Mouse (Mus musculus) stomach, postnatal 0 days (tissue): ENCODE measurements at regions not wholly inside any gene's neighbourhood (a gene's known extent, or its start where the extent isn't known, plus 50 kb on each side); places are given as distances from the start of the nearest gene placed in this dataset.
A peak's percentile ranks its signal among the peaks of the same experiment; 100 is the strongest.

Experiments
- ATAC-seq: fragments of 200-750 bp; cut with Nextera tagmentation; 2 replicates; pipeline ENCODE4 v1.8.0; 2017; ENCODE audit not compliant: low FRiP score, low TSS enrichment
- DNase-seq: peaks from one replicate; pipeline ENCODE4 v3.0.0-alpha.2; 2016; ENCODE audit warnings: low spot score
- H3K27ac ChIP-seq: fragments of 300-500 bp; sonication (generic); replicated peaks from 2 replicates; pipeline ENCODE4 v1.5.1; 2014; ENCODE audit warnings: mild to moderate bottlenecking, control low read depth
- H3K27me3 ChIP-seq: fragments of 300-500 bp; sonication (generic); 2 replicates; pipeline ENCODE4 v1.6.1; 2014; ENCODE audit warnings: low read length; ENCODE audit not compliant: control insufficient read depth, insufficient read depth
- H3K36me3 ChIP-seq: fragments of 300-500 bp; sonication (generic); 2 replicates; pipeline ENCODE4 v1.6.1; 2014; ENCODE audit warnings: low read length, mixed read lengths; ENCODE audit not compliant: control insufficient read depth, insufficient read depth
- H3K4me1 ChIP-seq: fragments of 300-500 bp; sonication (generic); replicated peaks from 2 replicates; pipeline ENCODE4 v1.6.1; 2014; ENCODE audit warnings: antibody characterized with exemption; ENCODE audit not compliant: control insufficient read depth, insufficient read depth
- H3K4me2 ChIP-seq: fragments of 300-500 bp; sonication (generic); replicated peaks from 2 replicates; pipeline ENCODE4 v1.6.1; 2014; ENCODE audit warnings: low read depth, mild to moderate bottlenecking, control low read depth, moderate library complexity
- H3K4me3 ChIP-seq: fragments of 300-500 bp; sonication (generic); 2 replicates; pipeline ENCODE4 v1.5.1; 2014; ENCODE audit warnings: low read depth, low read length, control low read depth
- H3K9ac ChIP-seq: fragments of 300-500 bp; sonication (generic); 2 replicates; pipeline ENCODE4 v1.6.1; 2014; ENCODE audit warnings: mild to moderate bottlenecking, low read length, control low read depth, mixed read lengths
- H3K9me3 ChIP-seq: fragments of 300-500 bp; sonication (generic); 2 replicates; pipeline ENCODE4 v1.6.1; 2016; ENCODE audit warnings: low read length; ENCODE audit not compliant: control insufficient read depth
- CTCF ChIP-seq: IDR thresholded peaks from 2 replicates; pipeline ENCODE4 v1.5.1; 2016; ENCODE audit warnings: antibody characterized with exemption, low read depth, mild to moderate bottlenecking, moderate library complexity
- EP300 ChIP-seq: optimal IDR thresholded peaks from 2 replicates; pipeline ENCODE3; 2016; ENCODE audit warnings: antibody characterized with exemption
- whole genome bisulfite sequencing: fragments of 180-500 bp; shearing (Covaris S2); extraction: QIAGEN DNeasy Blood & Tissue Kit; methylation state at CpG from one replicate; pipeline ENCODE4 v1.1.7; 2014; 5-methylcytosine and 5-hydroxymethylcytosine counted together

DNA sequence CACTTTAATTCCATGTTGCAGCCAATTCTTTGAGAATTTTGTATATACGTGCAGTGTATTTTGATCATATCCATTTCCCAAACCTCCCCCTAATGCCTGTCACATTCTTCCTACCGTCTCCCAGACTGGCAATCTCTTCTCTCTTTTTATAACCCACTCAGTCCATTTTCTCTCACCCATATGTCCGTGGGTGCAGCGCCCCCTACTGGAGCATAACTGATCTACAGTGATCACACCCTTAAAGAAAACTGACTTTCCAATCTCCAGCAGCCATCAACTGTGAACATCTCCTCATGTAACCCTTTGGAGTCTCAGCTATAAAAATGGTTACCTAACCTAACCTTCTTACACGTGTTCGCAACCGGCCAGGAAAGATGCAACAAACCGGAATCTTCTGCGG, 123.0 kb upstream of the Slc7a14 start:
- TF ChIP-seq CTCF: peak; percentile 44
- TF ChIP-seq EP300: no peak
- H3K4me3 ChIP-seq: no peak overlapping the region
- no peak overlapping the region for H3K27ac ChIP-seq
- H3K9ac ChIP-seq: no peak overlapping the region
- ATAC-seq (no peak), DNase-seq (no peak)
- no peaks in the 10 kb centered on the region for H3K27me3 ChIP-seq
- no peak overlapping the region for H3K4me2 ChIP-seq
- H3K36me3 ChIP-seq: no peaks in the 10 kb centered on the region
- no peaks in the 10 kb centered on the region for H3K9me3 ChIP-seq
- H3K4me1 ChIP-seq: no peaks in the 10 kb centered on the region
- 82% methylated on average over 9 of the region's 9 CpGs for WGBS

DNA sequence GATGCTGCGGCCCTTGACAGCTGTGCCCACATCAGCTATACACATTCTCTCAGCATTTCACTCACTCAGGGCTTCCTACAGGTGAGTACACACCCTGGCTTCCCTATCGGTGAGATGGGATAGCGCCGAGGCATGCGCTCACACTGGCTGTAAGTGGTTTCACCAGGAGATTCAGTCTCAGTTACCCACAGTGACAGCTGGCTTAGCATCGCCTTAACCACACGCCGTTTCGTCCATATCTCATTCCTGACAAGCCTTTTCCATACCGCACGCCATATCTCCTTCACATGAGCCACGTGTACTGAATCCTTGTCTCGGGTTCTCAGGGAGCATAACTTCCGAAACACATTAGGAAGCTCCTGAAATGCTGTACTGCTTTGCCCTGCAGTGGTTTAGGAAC, 113.3 kb upstream of the Slc7a14 start:
- ATAC-seq (no peak), DNase-seq (no peak)
- Histone ChIP-seq H3K27me3 (no peaks in the 10 kb centered on the region), H3K4me2 (no peak overlapping the region), H3K27ac (no peak overlapping the region), H3K9me3 (no peaks in the 10 kb centered on the region), H3K36me3 (no peaks in the 10 kb centered on the region), H3K4me3 (no peak overlapping the region), H3K9ac (no peak overlapping the region), H3K4me1 (no peaks in the 10 kb centered on the region)
- TF ChIP-seq EP300: no peak
- no peak for TF ChIP-seq CTCF
- 88% methylated on average over 14 of the region's 14 CpGs for WGBS

DNA sequence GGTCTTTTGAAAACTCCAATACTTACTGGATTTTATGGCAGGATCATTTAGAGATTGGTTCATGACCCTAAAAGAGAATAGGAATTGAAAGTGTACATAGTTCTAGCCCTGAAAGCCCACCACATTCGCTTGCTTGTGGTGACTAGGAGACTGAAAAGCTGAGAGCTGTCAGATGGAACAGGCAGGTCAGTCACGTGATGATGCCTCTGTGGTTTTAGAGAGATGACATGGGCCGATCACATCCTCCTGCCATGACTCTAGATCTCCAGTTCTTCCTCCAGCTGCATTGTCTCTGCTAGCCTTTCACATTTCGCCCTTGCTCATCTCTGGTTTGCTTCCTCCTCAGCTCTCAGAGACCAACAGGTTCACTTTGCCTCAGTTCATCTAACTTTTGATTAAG, 98.6 kb upstream of the Slc7a14 start:
- DNase-seq: no peak
- WGBS: 70% methylated on average over 4 of the region's 4 CpGs
- ATAC-seq: no peak
- Histone ChIP-seq H3K27ac (no peak overlapping the region), H3K36me3 (no peaks in the 10 kb centered on the region), H3K9ac (no peak overlapping the region), H3K4me2 (no peak overlapping the region), H3K9me3 (no peaks in the 10 kb centered on the region), H3K4me3 (no peak overlapping the region), H3K4me1 (no peaks in the 10 kb centered on the region), H3K27me3 (no peaks in the 10 kb centered on the region)
- no peak for TF ChIP-seq EP300
- TF ChIP-seq CTCF: no peak

DNA sequence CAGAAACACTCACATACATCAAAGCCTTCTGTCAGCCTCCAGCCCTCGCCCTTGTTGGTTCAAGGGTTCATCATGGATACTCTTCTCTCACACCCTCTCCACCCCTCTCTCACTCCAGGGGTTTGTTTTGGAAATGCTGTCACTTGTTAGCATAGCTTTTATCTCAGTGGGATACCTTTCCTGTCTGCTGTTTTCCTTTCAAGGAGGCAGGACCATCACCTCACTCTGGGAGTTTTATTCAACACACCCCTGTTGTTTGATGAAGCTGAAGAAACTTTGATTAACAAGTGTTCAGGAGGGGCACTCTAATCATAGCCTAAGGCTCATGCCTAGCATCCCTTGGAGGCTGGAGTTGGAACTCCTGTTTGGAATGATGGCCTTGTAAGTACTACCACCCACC, 95.7 kb upstream of the Slc7a14 start:
- Histone ChIP-seq H3K27me3 (no peaks in the 10 kb centered on the region), H3K9ac (no peak overlapping the region), H3K4me3 (no peak overlapping the region), H3K4me2 (no peak overlapping the region), H3K4me1 (no peaks in the 10 kb centered on the region), H3K36me3 (no peaks in the 10 kb centered on the region), H3K9me3 (no peaks in the 10 kb centered on the region), H3K27ac (no peak overlapping the region)
- WGBS: 21% methylated on average over 1 of the region's 1 CpGs
- no peak for TF ChIP-seq EP300
- TF ChIP-seq CTCF: no peak
- no peak for ATAC-seq
- DNase-seq: no peak

DNA sequence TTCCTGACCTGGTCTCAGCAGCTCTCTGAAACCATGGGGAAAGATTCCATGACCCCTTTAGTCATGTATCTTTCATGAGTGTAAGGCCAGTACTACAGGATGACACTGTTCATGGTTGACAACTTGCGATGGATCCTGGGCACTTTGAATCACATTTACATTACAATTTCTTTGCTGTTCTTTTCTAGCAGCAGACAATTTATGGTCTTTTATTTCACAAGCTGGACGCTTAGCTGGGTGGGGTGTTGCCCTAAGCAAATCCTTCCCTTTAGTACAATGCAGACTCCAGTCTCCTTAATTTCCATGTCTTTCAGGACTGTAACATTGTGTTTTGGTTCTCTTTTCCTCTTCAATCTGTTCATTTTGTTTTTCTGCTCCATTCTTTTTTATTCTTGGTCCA, 89.0 kb upstream of the Slc7a14 start:
- H3K27me3 ChIP-seq: no peaks in the 10 kb centered on the region
- ATAC-seq: no peak
- H3K9ac ChIP-seq: no peak overlapping the region
- TF ChIP-seq EP300: no peak
- no peak for TF ChIP-seq CTCF
- 83% methylated on average over 2 of the region's 2 CpGs for WGBS
- no peaks in the 10 kb centered on the region for H3K4me1 ChIP-seq
- H3K9me3 ChIP-seq: no peaks in the 10 kb centered on the region
- H3K4me2 ChIP-seq: no peak overlapping the region
- no peaks in the 10 kb centered on the region for H3K36me3 ChIP-seq
- H3K27ac ChIP-seq: no peak overlapping the region
- no peak overlapping the region for H3K4me3 ChIP-seq
- no peak for DNase-seq

DNA sequence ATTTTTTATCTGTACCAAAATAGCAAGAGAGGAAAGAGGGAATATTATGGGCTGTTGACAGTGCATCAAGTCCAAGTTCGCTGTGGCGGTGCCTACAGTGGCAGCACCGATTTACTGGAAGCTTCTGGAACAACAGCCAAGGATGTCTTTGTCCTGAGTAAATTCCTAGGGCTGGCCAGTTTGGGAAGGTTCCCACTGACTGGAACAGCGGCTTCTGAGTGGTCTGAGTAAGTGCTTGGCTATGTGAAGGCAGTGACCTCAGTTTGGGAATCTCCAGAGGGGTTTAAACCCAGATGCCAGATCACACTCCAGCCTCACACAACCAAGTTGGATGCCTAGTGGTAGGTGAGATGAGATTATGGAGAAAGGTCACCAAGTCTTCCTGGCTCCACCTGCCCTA, 84.4 kb upstream of the Slc7a14 start:
- ATAC-seq (no peak), DNase-seq (no peak)
- TF ChIP-seq CTCF (no peak), EP300 (no peak)
- Histone ChIP-seq H3K27ac (no peak overlapping the region), H3K9ac (no peak overlapping the region), H3K4me3 (no peak overlapping the region), H3K9me3 (no peaks in the 10 kb centered on the region), H3K27me3 (no peaks in the 10 kb centered on the region), H3K4me2 (no peak overlapping the region), H3K36me3 (no peaks in the 10 kb centered on the region), H3K4me1 (no peaks in the 10 kb centered on the region)
- 85% methylated on average over 4 of the region's 4 CpGs for WGBS
